Mouse (Mus musculus): ENCODE data around the gene Nup188.

DNA sequence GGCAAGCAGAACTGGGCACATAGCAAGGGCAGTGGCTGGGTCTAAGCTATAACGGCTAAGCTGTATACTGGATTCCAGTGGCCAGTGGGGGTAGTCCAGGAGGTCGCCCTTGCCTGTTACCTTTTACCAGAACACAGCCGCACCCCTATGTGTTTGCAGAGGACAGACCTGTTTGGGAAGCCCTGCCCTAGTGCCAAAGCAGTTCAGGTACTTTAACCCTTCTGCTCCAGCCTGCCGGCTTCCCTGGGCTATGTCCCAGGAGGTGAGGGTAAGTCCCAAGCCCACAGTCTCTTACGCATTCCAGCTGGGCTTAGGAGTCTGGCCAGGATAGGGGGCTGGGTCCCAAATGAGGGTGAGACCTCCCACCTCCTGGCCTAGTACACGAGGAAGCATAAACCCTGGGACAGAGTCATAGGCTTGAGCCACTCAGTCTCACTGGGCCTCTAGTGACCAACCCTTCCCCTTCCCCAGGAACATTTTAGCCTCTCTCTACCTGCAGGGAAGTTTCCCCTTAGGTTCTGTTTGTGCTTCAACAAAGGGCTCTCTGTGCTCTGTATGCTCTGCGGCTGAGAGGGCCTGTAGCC lies 41.5 kb upstream of the Nup188 start:
- no peak for TF ChIP-seq CTCF (IDR thresholded peaks at IDR 0.05; ENCODE audit: low read depth, low read length)
- no peak for TF ChIP-seq TAL1 (conservative IDR thresholded peaks at IDR 0.05; ENCODE audit: low read depth, low read length)
- TF ChIP-seq GATA1 (IDR thresholded peaks at IDR 0.05; ENCODE audit: borderline replicate concordance, low read length), result no peak
- no peak for TF ChIP-seq POLR2AphosphoS5 (IDR thresholded peaks at IDR 0.05; ENCODE audit: insufficient replicate concordance, low read depth, low read length)

Data from G1E (cell line).